Mouse (Mus musculus): Measurements from ENCODE around the gene Tmem86b. TPM values are rescaled to one million over a fixed set of nuclear protein-coding genes. Genes with fewer than 3 reads are reported as not detected.

Gene Tmem86b
- polyA plus RNA-seq, 1 experiment from 2014 or later: 25.1 TPM

DNA sequence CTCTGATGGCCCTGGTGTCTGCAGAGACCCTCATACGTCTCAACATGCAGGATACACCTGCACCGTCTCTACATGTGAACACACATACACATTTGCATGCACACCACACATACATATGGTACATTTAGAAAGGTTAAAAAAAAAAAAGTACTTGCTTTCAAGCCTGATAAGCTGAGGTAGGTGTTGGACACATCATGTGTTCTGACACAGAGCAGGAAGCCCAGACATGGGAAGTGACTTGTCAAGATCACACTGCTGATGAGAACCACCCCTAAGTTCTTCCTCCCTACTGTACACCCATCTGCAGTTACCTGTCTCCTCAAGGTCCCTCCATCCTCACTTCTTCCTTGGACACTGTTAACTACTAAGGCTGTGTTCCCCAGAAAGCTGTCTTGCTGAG lies 5.3 kb downstream of the Tmem86b start:
- WGBS: 94% methylated on average over 2 of the region's 2 CpGs
- no peak overlapping the region for H3K4me2 ChIP-seq (replicated peaks; ENCODE audit: low read depth)
- no peaks in the 10 kb centered on the region; the same call in 1 of the 2 replicates for H3K4me1 ChIP-seq (replicated peaks; ENCODE audit: control insufficient read depth, insufficient read depth, low read length)

DNA sequence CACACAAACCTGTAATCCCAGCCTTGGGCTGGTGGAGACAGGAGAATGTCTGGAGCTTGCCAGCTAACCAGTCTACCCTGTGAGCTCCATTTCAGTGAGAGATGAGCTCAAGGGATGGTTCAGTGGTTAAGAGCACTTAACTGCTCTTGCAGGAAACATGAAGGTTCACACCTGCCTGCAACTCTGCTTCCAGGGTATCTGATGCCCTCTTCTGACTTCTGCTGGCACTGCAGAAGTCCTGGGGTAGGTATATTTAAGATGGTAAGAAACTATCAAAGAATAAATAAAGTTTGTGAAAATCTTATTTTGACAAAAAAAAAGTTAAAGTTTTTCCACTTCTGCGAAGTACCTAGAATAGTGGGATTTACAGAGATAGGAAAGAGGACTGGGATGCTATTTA lies 6.9 kb downstream of the Tmem86b start:
- Histone ChIP-seq H3K27me3 (replicated peaks; ENCODE audit: control insufficient read depth, insufficient read depth, low read length) (no peaks in the 10 kb centered on the region), H3K4me2 (replicated peaks; ENCODE audit: low read depth) (no peak overlapping the region), H3K9me3 (ENCODE audit: control insufficient read depth) (no peaks in the 10 kb centered on the region), H3K4me3 (ENCODE audit: low read depth, low read length) (no peak overlapping the region), H3K4me1 (replicated peaks; ENCODE audit: control insufficient read depth, insufficient read depth, low read length) (no peaks in the 10 kb centered on the region; the same call in 1 of the 2 replicates), H3K36me3 (ENCODE audit: control insufficient read depth, insufficient read depth) (peaks cover 12% of the 10 kb centered on the region; the same call in 1 of the 2 replicates), H3K9ac (ENCODE audit: low read depth, low read length) (no peak overlapping the region), H3K27ac (ENCODE audit: low read depth, low read length) (no peak overlapping the region)
- 55% methylated on average over 1 of the region's 1 CpGs for WGBS
- no peak for ATAC-seq
- peak; percentile 61 for TF ChIP-seq CTCF (IDR thresholded peaks at IDR 0.05; ENCODE audit: low read depth)

More for the DNA sequence above, 5.3 kb downstream of the Tmem86b start:
- no peak overlapping the region for H3K27ac ChIP-seq (ENCODE audit: low read depth, low read length)
- H3K4me3 ChIP-seq (ENCODE audit: low read depth, low read length): no peak overlapping the region
- H3K36me3 ChIP-seq (ENCODE audit: control insufficient read depth, insufficient read depth): peaks cover 15% of the 10 kb centered on the region; the same call in 1 of the 2 replicates
- H3K9ac ChIP-seq (ENCODE audit: low read depth, low read length): no peak overlapping the region
- TF ChIP-seq CTCF (IDR thresholded peaks at IDR 0.05; ENCODE audit: low read depth): no peak
- H3K27me3 ChIP-seq (replicated peaks; ENCODE audit: control insufficient read depth, insufficient read depth, low read length): no peaks in the 10 kb centered on the region
- H3K9me3 ChIP-seq (ENCODE audit: control insufficient read depth): no peaks in the 10 kb centered on the region
- no peak for ATAC-seq

DNA sequence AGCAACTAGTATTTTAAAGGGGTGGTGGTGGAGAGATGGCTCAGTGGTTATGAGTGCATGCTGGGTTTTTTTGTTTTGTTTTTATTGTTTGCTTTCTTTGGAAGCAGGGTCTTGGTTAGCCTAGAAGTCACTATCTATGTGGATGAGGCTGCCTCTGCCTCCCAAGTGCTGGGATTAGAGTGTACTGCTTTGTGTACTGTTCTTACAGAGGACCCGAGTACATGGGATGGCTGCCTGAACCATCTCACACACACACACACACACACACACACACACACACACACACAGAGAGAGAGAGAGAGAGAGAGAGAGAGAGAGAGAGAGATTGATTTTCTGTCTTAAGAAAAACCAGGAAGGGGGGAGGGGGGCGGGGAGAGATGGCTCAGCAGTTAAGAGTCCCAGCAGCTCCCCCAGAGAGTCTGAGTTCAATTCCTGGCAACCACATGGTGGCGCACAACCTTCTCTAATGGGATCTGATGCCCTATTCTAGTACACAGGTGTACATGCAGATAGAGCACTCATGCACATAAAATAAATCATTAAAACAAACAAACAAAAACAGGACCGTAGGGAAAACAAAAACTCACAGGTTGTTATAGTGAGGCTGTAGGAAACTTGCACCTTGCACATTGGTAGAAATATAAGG lies 7.6 kb downstream of the Tmem86b start:
- TF ChIP-seq CTCF (IDR thresholded peaks at IDR 0.05; ENCODE audit: low read depth): peak; percentile 73
- Histone ChIP-seq H3K27ac (ENCODE audit: low read depth, low read length) (no peak overlapping the region), H3K4me3 (ENCODE audit: low read depth, low read length) (no peak overlapping the region), H3K4me2 (replicated peaks; ENCODE audit: low read depth) (no peak overlapping the region), H3K9me3 (ENCODE audit: control insufficient read depth) (no peaks in the 10 kb centered on the region), H3K9ac (ENCODE audit: low read depth, low read length) (no peak overlapping the region), H3K27me3 (replicated peaks; ENCODE audit: control insufficient read depth, insufficient read depth, low read length) (no peaks in the 10 kb centered on the region), H3K36me3 (ENCODE audit: control insufficient read depth, insufficient read depth) (peaks cover 5% of the 10 kb centered on the region; the same call in 1 of the 2 replicates), H3K4me1 (replicated peaks; ENCODE audit: control insufficient read depth, insufficient read depth, low read length) (no peaks in the 10 kb centered on the region)
- no peak for ATAC-seq
- 13% methylated on average over 4 of the region's 4 CpGs for WGBS

DNA sequence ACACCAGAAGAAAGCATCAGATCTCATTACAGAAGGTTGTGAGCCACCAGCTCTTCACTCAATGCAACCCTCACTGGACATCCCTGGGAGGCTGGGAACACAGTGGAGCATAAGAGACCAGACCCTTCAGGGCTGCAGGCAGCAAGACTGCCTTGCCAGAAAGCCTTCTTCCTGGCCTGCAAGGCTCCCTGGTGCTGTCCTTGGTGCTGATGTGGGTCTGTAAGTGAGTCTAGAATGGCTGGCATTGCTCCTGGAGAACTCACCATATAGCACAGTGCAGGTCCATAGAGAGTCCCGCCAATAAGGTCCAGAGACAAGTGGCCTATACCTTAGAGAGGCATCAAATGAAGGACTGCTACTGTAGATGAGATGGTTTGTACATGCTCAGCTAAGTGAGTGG lies 11.2 kb downstream of the Tmem86b start:
- Histone ChIP-seq H3K27me3 (replicated peaks; ENCODE audit: control insufficient read depth, insufficient read depth, low read length) (no peaks in the 10 kb centered on the region), H3K4me3 (ENCODE audit: low read depth, low read length) (no peak overlapping the region), H3K36me3 (ENCODE audit: control insufficient read depth, insufficient read depth) (no peaks in the 10 kb centered on the region), H3K4me2 (replicated peaks; ENCODE audit: low read depth) (no peak overlapping the region), H3K9ac (ENCODE audit: low read depth, low read length) (no peak overlapping the region), H3K27ac (ENCODE audit: low read depth, low read length) (no peak overlapping the region), H3K9me3 (ENCODE audit: control insufficient read depth) (no peaks in the 10 kb centered on the region), H3K4me1 (replicated peaks; ENCODE audit: control insufficient read depth, insufficient read depth, low read length) (no peaks in the 10 kb centered on the region)
- no peak for TF ChIP-seq CTCF (IDR thresholded peaks at IDR 0.05; ENCODE audit: low read depth)
- WGBS: 38% methylated on average over 1 of the region's 1 CpGs
- no peak; the same call in 1 of the 2 replicates for ATAC-seq

DNA sequence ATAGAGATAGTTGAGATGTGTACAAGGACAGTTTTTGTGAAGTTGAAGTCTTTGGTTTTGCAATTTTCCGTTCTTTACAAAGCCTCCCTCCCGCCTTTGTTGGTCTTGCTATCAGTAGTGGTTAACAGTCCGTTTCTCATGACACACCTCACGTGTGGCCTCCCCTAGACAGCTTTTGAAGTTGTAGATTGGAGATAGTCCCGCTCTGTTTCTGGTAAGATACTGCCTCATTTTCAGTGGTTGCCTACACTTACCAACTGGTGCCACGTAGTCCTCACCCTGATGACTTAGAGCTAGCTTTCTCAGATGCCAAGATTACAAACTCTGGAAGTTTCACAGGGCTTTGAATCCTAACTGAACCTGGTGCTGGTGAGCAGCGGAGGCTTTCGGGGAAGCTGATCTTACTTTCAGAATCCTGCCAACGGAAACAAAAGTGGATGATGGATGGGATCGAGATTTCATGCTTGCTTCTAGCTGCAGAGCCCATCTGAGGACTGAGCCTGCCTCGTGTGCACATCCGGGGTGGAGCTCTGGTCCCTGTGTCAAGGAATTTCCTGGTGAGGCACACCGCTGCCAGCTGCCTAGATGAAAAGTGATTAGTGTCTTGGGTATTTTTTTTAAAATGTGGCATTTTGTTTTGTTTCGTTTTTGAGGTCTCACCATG lies 17.4 kb downstream of the Tmem86b start:
- Histone ChIP-seq H3K27me3 (replicated peaks; ENCODE audit: control insufficient read depth, insufficient read depth, low read length) (no peaks in the 10 kb centered on the region), H3K4me2 (replicated peaks; ENCODE audit: low read depth) (no peak overlapping the region), H3K36me3 (ENCODE audit: control insufficient read depth, insufficient read depth) (no peaks in the 10 kb centered on the region), H3K27ac (ENCODE audit: low read depth, low read length) (no peak overlapping the region), H3K9ac (ENCODE audit: low read depth, low read length) (no peak overlapping the region), H3K9me3 (ENCODE audit: control insufficient read depth) (no peaks in the 10 kb centered on the region), H3K4me3 (ENCODE audit: low read depth, low read length) (no peak overlapping the region), H3K4me1 (replicated peaks; ENCODE audit: control insufficient read depth, insufficient read depth, low read length) (no peaks in the 10 kb centered on the region)
- no peak for TF ChIP-seq CTCF (IDR thresholded peaks at IDR 0.05; ENCODE audit: low read depth)
- WGBS: 57% methylated on average over 14 of the region's 14 CpGs
- ATAC-seq: no peak

DNA sequence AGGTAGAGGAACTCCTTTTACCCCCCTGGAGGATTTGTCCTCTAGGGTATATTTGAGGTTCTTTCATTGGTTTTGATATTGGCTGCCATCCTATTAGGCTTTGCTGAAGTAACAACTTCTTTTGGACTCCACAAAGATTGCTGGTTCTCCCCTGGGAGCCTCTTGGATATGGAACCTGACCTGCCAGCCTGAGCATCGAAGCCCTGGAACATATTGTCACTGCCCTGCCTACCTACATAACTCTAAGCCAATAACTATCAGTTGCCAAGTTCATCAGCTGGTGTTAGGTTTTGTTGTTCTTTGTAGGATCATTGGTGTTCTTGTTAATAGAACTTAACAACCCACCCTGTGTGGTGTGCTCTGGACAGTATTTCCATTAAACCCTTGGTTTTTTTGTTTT lies 18.3 kb downstream of the Tmem86b start:
- ATAC-seq: no peak
- Histone ChIP-seq H3K9me3 (ENCODE audit: control insufficient read depth) (no peaks in the 10 kb centered on the region), H3K9ac (ENCODE audit: low read depth, low read length) (no peak overlapping the region), H3K36me3 (ENCODE audit: control insufficient read depth, insufficient read depth) (no peaks in the 10 kb centered on the region), H3K4me2 (replicated peaks; ENCODE audit: low read depth) (no peak overlapping the region), H3K4me3 (ENCODE audit: low read depth, low read length) (no peak overlapping the region), H3K27ac (ENCODE audit: low read depth, low read length) (no peak overlapping the region), H3K4me1 (replicated peaks; ENCODE audit: control insufficient read depth, insufficient read depth, low read length) (no peaks in the 10 kb centered on the region), H3K27me3 (replicated peaks; ENCODE audit: control insufficient read depth, insufficient read depth, low read length) (no peaks in the 10 kb centered on the region)
- TF ChIP-seq CTCF (IDR thresholded peaks at IDR 0.05; ENCODE audit: low read depth): no peak
- WGBS: 83% methylated on average over 1 of the region's 1 CpGs
